Mouse (Mus musculus) kidney, postnatal 0 days (tissue): ENCODE measurements around the gene Txndc11. TPM values are rescaled to one million over a fixed set of nuclear protein-coding genes. Genes with fewer than 3 reads are reported as not detected.

Experiments used
- ATAC-seq: fragments of 200-750 bp; cut with Nextera tagmentation; replicated peaks from 2 replicates; pipeline ENCODE4 v1.8.0; 2017; ENCODE audit warnings: low read depth, moderate number of reproducible peaks, moderate TSS enrichment, moderate library complexity; ENCODE audit not compliant: low FRiP score
- DNase-seq: peaks from one replicate; pipeline ENCODE4 v3.0.0-alpha.2; 2016; ENCODE audit warnings: low spot score
- H3K27ac ChIP-seq: fragments of 300-500 bp; sonication (generic); 2 replicates; pipeline ENCODE4 v1.5.1; 2014; ENCODE audit warnings: mild to moderate bottlenecking
- H3K27me3 ChIP-seq: fragments of 300-500 bp; sonication (generic); 2 replicates; pipeline ENCODE4 v1.6.1; 2014; ENCODE audit warnings: low read length, mixed read lengths; ENCODE audit not compliant: insufficient read depth
- H3K36me3 ChIP-seq: fragments of 300-500 bp; sonication (generic); 2 replicates; pipeline ENCODE4 v1.6.1; 2014; ENCODE audit warnings: low read length, mixed read lengths; ENCODE audit not compliant: insufficient read depth
- H3K4me1 ChIP-seq: fragments of 300-500 bp; sonication (generic); replicated peaks from 2 replicates; pipeline ENCODE4 v1.6.1; 2014; ENCODE audit warnings: antibody characterized with exemption, low read length, mixed read lengths; ENCODE audit not compliant: insufficient read depth
- H3K4me2 ChIP-seq: fragments of 300-500 bp; sonication (generic); 2 replicates; pipeline ENCODE4 v1.6.1; 2014; ENCODE audit warnings: mild to moderate bottlenecking, low read length, moderate library complexity, mixed read lengths
- H3K4me3 ChIP-seq: fragments of 300-500 bp; sonication (generic); replicated peaks from 2 replicates; pipeline ENCODE4 v1.5.1; 2014; ENCODE audit warnings: low read depth, low read length
- H3K9ac ChIP-seq: fragments of 300-500 bp; sonication (generic); 2 replicates; pipeline ENCODE4 v1.6.1; 2014; ENCODE audit warnings: low read depth, low read length
- H3K9me3 ChIP-seq: fragments of 300-500 bp; sonication (generic); replicated peaks from 2 replicates; pipeline ENCODE4 v1.6.1; 2016; ENCODE audit warnings: low read length, inconsistent platforms, mixed read lengths
- CTCF ChIP-seq: IDR thresholded peaks from 2 replicates; pipeline ENCODE4 v1.5.1; 2016; ENCODE audit warnings: antibody characterized with exemption, low read depth, mild to moderate bottlenecking, moderate library complexity
- WGBS: fragments of 180-500 bp; shearing (Covaris S2); extraction: QIAGEN DNeasy Blood & Tissue Kit; methylation state at CpG from one replicate; pipeline ENCODE4 v1.1.7; 2014; 5-methylcytosine and 5-hydroxymethylcytosine counted together
- polyA plus RNA-seq: library from polyadenylated mRNA; unstranded; fragments of >200 nt; fragmentation: Nextera tagmentation; extraction: Ambion mirVana; gene quantifications from 2 replicates; pipeline ENCODE4 v1.2.1, GENCODE M21; 2015

The Txndc11 gene
- 28.8 and 33.3 TPM in 2 replicates for polyA plus RNA-seq

- H3K36me3 ChIP-seq, result peaks cover 14% of the 10 kb centered on the region
- WGBS, result under 1% methylated on average over 70 of the region's 80 CpGs
- TF ChIP-seq CTCF, result peak; percentile 9; the same call in 1 of the 2 replicates
- peak within 1 kb of the TSS; percentile 95 for H3K27ac ChIP-seq
- peak within 1 kb of the TSS; percentile 95 for H3K9ac ChIP-seq
- H3K27me3 ChIP-seq, result no peaks in the 10 kb centered on the region
- ATAC-seq (peak; percentile 99), DNase-seq (peak; percentile 99)
- peaks cover 18% of the 10 kb centered on the region for H3K4me1 ChIP-seq
- H3K4me3 ChIP-seq, result peak within 1 kb of the TSS; percentile 98
- no peaks in the 10 kb centered on the region for H3K9me3 ChIP-seq
- peak within 1 kb of the TSS; percentile 87 for H3K4me2 ChIP-seq
Observed at GRCm38 (mm10) chr16:11134348-11135344, at the start of gene Txndc11. Gene Txndc11 (minus strand): TSS chr16:11134650.

GRCm38 (mm10) chr16:11177404-11177803 is 43.0 kb upstream of the Txndc11 start:
- Histone ChIP-seq H3K4me2 (no peak overlapping the region), H3K4me3 (no peak overlapping the region), H3K27me3 (no peaks in the 10 kb centered on the region), H3K27ac (no peak overlapping the region), H3K36me3 (no peaks in the 10 kb centered on the region), H3K9me3 (no peaks in the 10 kb centered on the region), H3K9ac (no peak overlapping the region), H3K4me1 (0 out of 2 replicates have a peak, but pooled peaks cover 8% of the 10 kb centered on the region)
- 65% methylated on average over 2 of the region's 2 CpGs for WGBS
- no peak for TF ChIP-seq CTCF
- no peak for DNase-seq
- ATAC-seq, result no peak

- H3K4me1 ChIP-seq, result 0 out of 2 replicates have a peak, but pooled peaks cover 8% of the 10 kb centered on the region
- peak overlapping the region; percentile 87 for H3K27ac ChIP-seq
- H3K9ac ChIP-seq, result peak overlapping the region; percentile 75
- no peak for TF ChIP-seq CTCF
- peak overlapping the region; percentile 80 for H3K4me3 ChIP-seq
- WGBS, result 5% methylated on average over 4 of the region's 4 CpGs
- peak overlapping the region; percentile 82 for H3K4me2 ChIP-seq
- no peaks in the 10 kb centered on the region for H3K9me3 ChIP-seq
- no peak for ATAC-seq
- no peaks in the 10 kb centered on the region for H3K36me3 ChIP-seq
- DNase-seq, result no peak
- H3K27me3 ChIP-seq, result no peaks in the 10 kb centered on the region
Observed at GRCm38 (mm10) chr16:11176884-11177244, 42.4 kb upstream of the Txndc11 start.

GRCm38 (mm10) chr16:11176208-11176883 is 41.9 kb upstream of the Txndc11 start, which contains the start of gene Zc3h7a:
Gene Zc3h7a (minus strand): TSS chr16:11176393.
- Histone ChIP-seq H3K27me3 (no peaks in the 10 kb centered on the region), H3K4me1 (0 out of 2 replicates have a peak, but pooled peaks cover 8% of the 10 kb centered on the region), H3K9me3 (no peaks in the 10 kb centered on the region), H3K27ac (peak within 1 kb of the TSS; percentile 87), H3K4me3 (peak within 1 kb of the TSS; percentile 80), H3K4me2 (peak within 1 kb of the TSS; percentile 82), H3K36me3 (no peaks in the 10 kb centered on the region), H3K9ac (peak within 1 kb of the TSS; percentile 75)
- TF ChIP-seq CTCF, result peak; percentile 75
- ATAC-seq, result peak; percentile 90
- WGBS, result under 1% methylated on average over 52 of the region's 57 CpGs
- peak; percentile 94 for DNase-seq

GRCm38 (mm10) chr16:11175489-11176207 is 41.2 kb upstream of the Txndc11 start:
- H3K4me2 ChIP-seq, result peak overlapping the region; percentile 82
- H3K4me3 ChIP-seq, result peak overlapping the region; percentile 80
- peak; percentile 67 for ATAC-seq
- peak overlapping the region; percentile 87 for H3K27ac ChIP-seq
- peak; percentile 70 for DNase-seq
- under 1% methylated on average over 71 of the region's 72 CpGs for WGBS
- no peaks in the 10 kb centered on the region for H3K36me3 ChIP-seq
- H3K4me1 ChIP-seq, result 0 out of 2 replicates have a peak, but pooled peaks cover 8% of the 10 kb centered on the region
- H3K27me3 ChIP-seq, result no peaks in the 10 kb centered on the region
- no peak for TF ChIP-seq CTCF
- peak overlapping the region; percentile 75 for H3K9ac ChIP-seq
- no peaks in the 10 kb centered on the region for H3K9me3 ChIP-seq
